Mouse (Mus musculus): ENCODE measurements around the gene Iqschfp. TPM values are rescaled to one million over a fixed set of nuclear protein-coding genes. Genes with fewer than 3 reads are reported as not detected.

Iqschfp gene
- 0.14 and 0.54 TPM in 2 replicates for polyA plus RNA-seq (2015; fragmentation: Nextera tagmentation; extraction: Ambion mirVana)

- Histone ChIP-seq H3K9me3 (no peaks in the 10 kb centered on the region), H3K36me3 (no peaks in the 10 kb centered on the region), H3K4me2 (peak within 1 kb of the TSS; percentile 37), H3K27ac (no peak within 1 kb of the TSS), H3K27me3 (peaks cover 16% of the 10 kb centered on the region; the same call in 1 of the 2 replicates), H3K4me1 (peaks cover 5% of the 10 kb centered on the region; the same call in 1 of the 2 replicates), H3K9ac (no peak within 1 kb of the TSS), H3K4me3 (peak within 1 kb of the TSS; percentile 2; the same call in 1 of the 2 replicates)
- 20% methylated on average over 15 of the region's 15 CpGs for WGBS
- ATAC-seq (ENCODE audit: insufficient number of reproducible peaks, low FRiP score, low TSS enrichment, low read depth): no peak
Measured at GRCm38 (mm10) chr3:67892026-67892705, at the start of gene Iqschfp, which contains the start of gene Iqcj. Gene Iqschfp (plus strand): TSS chr3:67892232. Gene Iqcj (plus strand): TSS chr3:67892220.

- Histone ChIP-seq H3K4me1 (no peaks in the 10 kb centered on the region), H3K4me2 (no peak overlapping the region), H3K9me3 (no peaks in the 10 kb centered on the region), H3K9ac (no peak overlapping the region), H3K27me3 (no peaks in the 10 kb centered on the region), H3K36me3 (no peaks in the 10 kb centered on the region), H3K4me3 (no peak overlapping the region), H3K27ac (no peak overlapping the region)
- ATAC-seq (ENCODE audit: insufficient number of reproducible peaks, low FRiP score, low TSS enrichment, low read depth): no peak
- WGBS: 83% methylated on average over 5 of the region's 5 CpGs
Measured at GRCm38 (mm10) chr3:67852397-67852796, 39.6 kb upstream of the Iqschfp start.

- Histone ChIP-seq H3K4me3 (no peak overlapping the region), H3K4me1 (no peaks in the 10 kb centered on the region), H3K27me3 (no peaks in the 10 kb centered on the region), H3K9ac (no peak overlapping the region), H3K4me2 (no peak overlapping the region), H3K27ac (no peak overlapping the region), H3K36me3 (no peaks in the 10 kb centered on the region), H3K9me3 (no peaks in the 10 kb centered on the region)
- 89% methylated on average over 3 of the region's 3 CpGs for WGBS
- ATAC-seq (ENCODE audit: insufficient number of reproducible peaks, low FRiP score, low TSS enrichment, low read depth): no peak
Measured at GRCm38 (mm10) chr3:67861524-67861923, 30.5 kb upstream of the Iqschfp start.

GRCm38 (mm10) chr3:67867420-67868065, 24.5 kb upstream of the Iqschfp start:
- 0 out of 2 replicates have a peak overlapping the region, but pooled peaks have one; percentile 10 for H3K4me2 ChIP-seq
- H3K27me3 ChIP-seq: no peaks in the 10 kb centered on the region
- 15% methylated on average over 13 of the region's 13 CpGs for WGBS
- H3K4me3 ChIP-seq: no peak overlapping the region
- H3K9me3 ChIP-seq: no peaks in the 10 kb centered on the region
- no peaks in the 10 kb centered on the region for H3K36me3 ChIP-seq
- H3K4me1 ChIP-seq: peaks cover 5% of the 10 kb centered on the region; the same call in 1 of the 2 replicates
- H3K27ac ChIP-seq: no peak overlapping the region
- ATAC-seq (ENCODE audit: insufficient number of reproducible peaks, low FRiP score, low TSS enrichment, low read depth): 0 out of 2 replicates have a peak, but pooled peaks have one; percentile 19
- no peak overlapping the region for H3K9ac ChIP-seq

- no peak overlapping the region for H3K27ac ChIP-seq
- no peak overlapping the region for H3K9ac ChIP-seq
- peaks cover 5% of the 10 kb centered on the region; the same call in 1 of the 2 replicates for H3K4me1 ChIP-seq
- no peaks in the 10 kb centered on the region for H3K9me3 ChIP-seq
- ATAC-seq (ENCODE audit: insufficient number of reproducible peaks, low FRiP score, low TSS enrichment, low read depth): no peak
- no peak overlapping the region for H3K4me2 ChIP-seq
- H3K36me3 ChIP-seq: no peaks in the 10 kb centered on the region
- WGBS: 78% methylated on average over 1 of the region's 1 CpGs
- no peak overlapping the region for H3K4me3 ChIP-seq
- no peaks in the 10 kb centered on the region for H3K27me3 ChIP-seq
Measured at GRCm38 (mm10) chr3:67869424-67869823, 22.6 kb upstream of the Iqschfp start.

- Histone ChIP-seq H3K9ac (no peak overlapping the region), H3K4me1 (no peaks in the 10 kb centered on the region), H3K27ac (no peak overlapping the region), H3K27me3 (no peaks in the 10 kb centered on the region), H3K4me2 (no peak overlapping the region), H3K36me3 (no peaks in the 10 kb centered on the region), H3K9me3 (no peaks in the 10 kb centered on the region), H3K4me3 (no peak overlapping the region)
- ATAC-seq (ENCODE audit: insufficient number of reproducible peaks, low FRiP score, low TSS enrichment, low read depth): no peak
- WGBS: 61% methylated on average over 4 of the region's 4 CpGs
Measured at GRCm38 (mm10) chr3:67877253-67877652, 14.8 kb upstream of the Iqschfp start.

GRCm38 (mm10) chr3:67884335-67884734, 7.7 kb upstream of the Iqschfp start:
- Histone ChIP-seq H3K36me3 (no peaks in the 10 kb centered on the region), H3K9ac (no peak overlapping the region), H3K4me2 (no peak overlapping the region), H3K4me1 (no peaks in the 10 kb centered on the region), H3K27me3 (peaks cover 7% of the 10 kb centered on the region; the same call in 1 of the 2 replicates), H3K4me3 (no peak overlapping the region), H3K9me3 (no peaks in the 10 kb centered on the region), H3K27ac (no peak overlapping the region)
- WGBS: 81% methylated on average over 3 of the region's 3 CpGs
- no peak for ATAC-seq (ENCODE audit: insufficient number of reproducible peaks, low FRiP score, low TSS enrichment, low read depth)

- WGBS: 67% methylated on average over 1 of the region's 1 CpGs
- no peak overlapping the region for H3K27ac ChIP-seq
- peaks cover 14% of the 10 kb centered on the region; the same call in 1 of the 2 replicates for H3K27me3 ChIP-seq
- no peak for ATAC-seq (ENCODE audit: insufficient number of reproducible peaks, low FRiP score, low TSS enrichment, low read depth)
- H3K4me3 ChIP-seq: no peak overlapping the region
- no peaks in the 10 kb centered on the region for H3K36me3 ChIP-seq
- no peaks in the 10 kb centered on the region for H3K4me1 ChIP-seq
- H3K9ac ChIP-seq: no peak overlapping the region
- no peaks in the 10 kb centered on the region for H3K9me3 ChIP-seq
- H3K4me2 ChIP-seq: no peak overlapping the region
Measured at GRCm38 (mm10) chr3:67886176-67886575, 5.9 kb upstream of the Iqschfp start.

- no peak for ATAC-seq (ENCODE audit: insufficient number of reproducible peaks, low FRiP score, low TSS enrichment, low read depth)
- no peaks in the 10 kb centered on the region for H3K4me1 ChIP-seq
- H3K9ac ChIP-seq: no peak overlapping the region
- no peak overlapping the region for H3K4me2 ChIP-seq
- peaks cover 16% of the 10 kb centered on the region; the same call in 1 of the 2 replicates for H3K27me3 ChIP-seq
- H3K27ac ChIP-seq: no peak overlapping the region
- H3K36me3 ChIP-seq: no peaks in the 10 kb centered on the region
- H3K9me3 ChIP-seq: no peaks in the 10 kb centered on the region
- H3K4me3 ChIP-seq: no peak overlapping the region
Measured at GRCm38 (mm10) chr3:67887251-67887650, 4.8 kb upstream of the Iqschfp start.

GRCm38 (mm10) chr3:67892768-67893167, 736 bp downstream of the Iqschfp start:
- Histone ChIP-seq H3K4me3 (no peak overlapping the region), H3K27me3 (peaks cover 16% of the 10 kb centered on the region; the same call in 1 of the 2 replicates), H3K36me3 (no peaks in the 10 kb centered on the region), H3K9ac (no peak overlapping the region), H3K9me3 (no peaks in the 10 kb centered on the region), H3K27ac (no peak overlapping the region), H3K4me2 (0 out of 2 replicates have a peak overlapping the region, but pooled peaks have one; percentile 37), H3K4me1 (peaks cover 5% of the 10 kb centered on the region; the same call in 1 of the 2 replicates)
- 38% methylated on average over 10 of the region's 10 CpGs for WGBS
- ATAC-seq (ENCODE audit: insufficient number of reproducible peaks, low FRiP score, low TSS enrichment, low read depth): no peak

- H3K27me3 ChIP-seq: no peaks in the 10 kb centered on the region
- H3K36me3 ChIP-seq: no peaks in the 10 kb centered on the region
- H3K9ac ChIP-seq: no peak overlapping the region
- 67% methylated on average over 4 of the region's 4 CpGs for WGBS
- H3K4me1 ChIP-seq: no peaks in the 10 kb centered on the region
- no peak overlapping the region for H3K4me2 ChIP-seq
- no peak for ATAC-seq (ENCODE audit: insufficient number of reproducible peaks, low FRiP score, low TSS enrichment, low read depth)
- H3K27ac ChIP-seq: no peak overlapping the region
- no peak overlapping the region for H3K4me3 ChIP-seq
- no peaks in the 10 kb centered on the region for H3K9me3 ChIP-seq
Measured at GRCm38 (mm10) chr3:67902517-67902916, 10.5 kb downstream of the Iqschfp start.

- no peak overlapping the region for H3K4me2 ChIP-seq
- no peaks in the 10 kb centered on the region for H3K36me3 ChIP-seq
- no peaks in the 10 kb centered on the region for H3K4me1 ChIP-seq
- 68% methylated on average over 2 of the region's 2 CpGs for WGBS
- no peaks in the 10 kb centered on the region for H3K9me3 ChIP-seq
- no peak overlapping the region for H3K4me3 ChIP-seq
- H3K27me3 ChIP-seq: no peaks in the 10 kb centered on the region
- H3K9ac ChIP-seq: no peak overlapping the region
- no peak overlapping the region for H3K27ac ChIP-seq
- no peak for ATAC-seq (ENCODE audit: insufficient number of reproducible peaks, low FRiP score, low TSS enrichment, low read depth)
Measured at GRCm38 (mm10) chr3:67908586-67908985, 16.6 kb downstream of the Iqschfp start.
